Mouse (Mus musculus): Measurements from ENCODE around the gene Lrch1.

GRCm38 (mm10) chr14:74859154-74859553 is 88.5 kb downstream of the Lrch1 start:
- TF ChIP-seq CTCF (IDR thresholded peaks at IDR 0.05; ENCODE audit: extremely low read depth, insufficient read depth, insufficient read length, insufficient replicate concordance): no peak
- TF ChIP-seq POLR2A (IDR thresholded peaks at IDR 0.05; ENCODE audit: low read depth, low read length): no peak
